Mouse (Mus musculus) neural tube, embryonic 13.5 days (tissue): Measurements from ENCODE around the gene Slc38a7. TPM values are rescaled to one million over a fixed set of nuclear protein-coding genes. Genes with fewer than 3 reads are reported as not detected.

ENCODE experiments used
- ATAC-seq: fragments of 200-750 bp; cut with Nextera tagmentation; 2 replicates; pipeline ENCODE4 v1.8.0; 2017; ENCODE audit warnings: low read depth, mild to moderate bottlenecking, moderate TSS enrichment, moderate library complexity
- H3K27ac ChIP-seq: fragments of 300-500 bp; sonication (generic); replicated peaks from 2 replicates; pipeline ENCODE4 v1.5.1; 2015; ENCODE audit warnings: moderate library complexity, mild to moderate bottlenecking, inconsistent platforms
- H3K27me3 ChIP-seq: fragments of 300-500 bp; sonication (generic); 2 replicates; pipeline ENCODE4 v1.6.1; 2015; ENCODE audit warnings: mild to moderate bottlenecking, inconsistent platforms
- H3K36me3 ChIP-seq: fragments of 300-500 bp; sonication (generic); 2 replicates; pipeline ENCODE4 v1.6.1; 2015; ENCODE audit warnings: mild to moderate bottlenecking, inconsistent platforms
- H3K4me1 ChIP-seq: fragments of 300-500 bp; sonication (generic); replicated peaks from 2 replicates; pipeline ENCODE4 v1.6.1; 2015; ENCODE audit warnings: inconsistent platforms
- H3K4me2 ChIP-seq: fragments of 300-500 bp; sonication (generic); 2 replicates; pipeline ENCODE4 v1.6.1; 2015; ENCODE audit warnings: inconsistent platforms, mild to moderate bottlenecking, moderate library complexity
- H3K4me3 ChIP-seq: fragments of 300-500 bp; sonication (generic); 2 replicates; pipeline ENCODE4 v1.5.1; 2015; ENCODE audit warnings: mild to moderate bottlenecking, inconsistent platforms
- H3K9ac ChIP-seq: fragments of 300-500 bp; sonication (generic); 2 replicates; pipeline ENCODE4 v1.6.1; 2015; ENCODE audit warnings: moderate library complexity, mild to moderate bottlenecking, inconsistent platforms
- H3K9me3 ChIP-seq: fragments of 300-500 bp; sonication (generic); 2 replicates; pipeline ENCODE4 v1.6.1; 2016; ENCODE audit warnings: inconsistent platforms
- whole genome bisulfite sequencing: fragments of 180-500 bp; shearing (Covaris S2); methylation state at CpG from one replicate; pipeline ENCODE4 v1.1.7; 2015; 5-methylcytosine and 5-hydroxymethylcytosine counted together
- polyA plus RNA-seq: library from polyadenylated mRNA; unstranded; fragments of >200 nt; fragmentation: Nextera tagmentation; extraction: Ambion mirVana; gene quantifications from 2 replicates; pipeline ENCODE4 v1.2.1, GENCODE M21; 2015

The Slc38a7 gene
- 22.0 and 22.5 TPM in 2 replicates for polyA plus RNA-seq

- peaks cover 3% of the 10 kb centered on the region for H3K36me3 ChIP-seq
- peak; percentile 94 for ATAC-seq
- H3K9me3 ChIP-seq = no peaks in the 10 kb centered on the region
- H3K27ac ChIP-seq = no peak within 1 kb of the TSS
- WGBS = 23% methylated on average over 22 of the region's 22 CpGs
- peak within 1 kb of the TSS; percentile 75 for H3K4me3 ChIP-seq
- H3K4me1 ChIP-seq = peaks cover 13% of the 10 kb centered on the region
- H3K27me3 ChIP-seq = no peaks in the 10 kb centered on the region
- peak within 1 kb of the TSS; percentile 84 for H3K4me2 ChIP-seq
- H3K9ac ChIP-seq = peak within 1 kb of the TSS; percentile 81
Measured at GRCm38 (mm10) chr8:95853102-95853843, at the start of gene Slc38a7. TSS of gene Slc38a7 (minus strand) at chr8:95853539.

- H3K4me1 ChIP-seq = no peaks in the 10 kb centered on the region
- ATAC-seq = no peak
- WGBS = 16% methylated on average over 7 of the region's 7 CpGs
Measured at GRCm38 (mm10) chr8:95901864-95902263, 48.5 kb upstream of the Slc38a7 start.

GRCm38 (mm10) chr8:95893701-95894100, 40.4 kb upstream of the Slc38a7 start:
- no peaks in the 10 kb centered on the region for H3K4me1 ChIP-seq
- H3K4me2 ChIP-seq = no peak overlapping the region
- no peak overlapping the region for H3K9ac ChIP-seq
- no peak overlapping the region for H3K27ac ChIP-seq
- 84% methylated on average over 5 of the region's 5 CpGs for whole genome bisulfite sequencing
- H3K4me3 ChIP-seq = no peak overlapping the region
- H3K27me3 ChIP-seq = no peaks in the 10 kb centered on the region
- ATAC-seq = no peak
- no peaks in the 10 kb centered on the region for H3K36me3 ChIP-seq
- H3K9me3 ChIP-seq = no peaks in the 10 kb centered on the region

More at GRCm38 (mm10) chr8:95901864-95902263, 48.5 kb upstream of the Slc38a7 start:
- Histone ChIP-seq H3K27ac (no peak overlapping the region), H3K9ac (no peak overlapping the region), H3K36me3 (no peaks in the 10 kb centered on the region), H3K4me2 (no peak overlapping the region), H3K9me3 (no peaks in the 10 kb centered on the region), H3K27me3 (no peaks in the 10 kb centered on the region), H3K4me3 (no peak overlapping the region)

- no peaks in the 10 kb centered on the region for H3K36me3 ChIP-seq
- H3K4me1 ChIP-seq = peaks cover 30% of the 10 kb centered on the region
- H3K27ac ChIP-seq = peak within 1 kb of the TSS; percentile 87
- H3K9me3 ChIP-seq = no peaks in the 10 kb centered on the region
- H3K4me2 ChIP-seq = peak within 1 kb of the TSS; percentile 70
- peak within 1 kb of the TSS; percentile 97 for H3K4me3 ChIP-seq
- 8% methylated on average over 31 of the region's 31 CpGs for WGBS
- ATAC-seq = peak; percentile 93
- peak within 1 kb of the TSS; percentile 85 for H3K9ac ChIP-seq
- H3K27me3 ChIP-seq = no peaks in the 10 kb centered on the region
Measured at GRCm38 (mm10) chr8:95888285-95889136, 35.2 kb upstream of the Slc38a7 start, which contains the start of gene Got2. TSS of gene Got2 (minus strand) at chr8:95888547.

GRCm38 (mm10) chr8:95887578-95888284, 34.4 kb upstream of the Slc38a7 start:
- Histone ChIP-seq H3K4me1 (peaks cover 30% of the 10 kb centered on the region), H3K4me2 (peak overlapping the region; percentile 70), H3K4me3 (peak overlapping the region; percentile 97), H3K27me3 (no peaks in the 10 kb centered on the region), H3K9me3 (no peaks in the 10 kb centered on the region), H3K9ac (peak overlapping the region; percentile 85), H3K36me3 (no peaks in the 10 kb centered on the region), H3K27ac (peak overlapping the region; percentile 87)
- WGBS = under 1% methylated on average over 38 of the region's 38 CpGs
- ATAC-seq = peak; percentile 97

GRCm38 (mm10) chr8:95886647-95887577, 33.6 kb upstream of the Slc38a7 start:
- Histone ChIP-seq H3K9ac (peak overlapping the region; percentile 85), H3K27ac (peak overlapping the region; percentile 47; the same call in 1 of the 2 replicates), H3K27me3 (no peaks in the 10 kb centered on the region), H3K36me3 (no peaks in the 10 kb centered on the region), H3K9me3 (no peaks in the 10 kb centered on the region), H3K4me3 (peak overlapping the region; percentile 97), H3K4me2 (peak overlapping the region; percentile 70), H3K4me1 (peaks cover 30% of the 10 kb centered on the region)
- 69% methylated on average over 17 of the region's 17 CpGs for WGBS
- no peak for ATAC-seq

- 82% methylated on average over 5 of the region's 5 CpGs for WGBS
- peaks cover 30% of the 10 kb centered on the region for H3K4me1 ChIP-seq
- no peak for ATAC-seq
- no peak overlapping the region for H3K4me2 ChIP-seq
- H3K4me3 ChIP-seq = no peak overlapping the region
- no peaks in the 10 kb centered on the region for H3K9me3 ChIP-seq
- no peaks in the 10 kb centered on the region for H3K27me3 ChIP-seq
- H3K27ac ChIP-seq = no peak overlapping the region
- no peak overlapping the region for H3K9ac ChIP-seq
- H3K36me3 ChIP-seq = no peaks in the 10 kb centered on the region
Measured at GRCm38 (mm10) chr8:95885966-95886365, 32.6 kb upstream of the Slc38a7 start.

- H3K9ac ChIP-seq = no peak overlapping the region
- peaks cover 30% of the 10 kb centered on the region for H3K4me1 ChIP-seq
- H3K27ac ChIP-seq = no peak overlapping the region
- 79% methylated on average over 5 of the region's 5 CpGs for WGBS
- no peaks in the 10 kb centered on the region for H3K27me3 ChIP-seq
- H3K4me2 ChIP-seq = no peak overlapping the region
- no peaks in the 10 kb centered on the region for H3K36me3 ChIP-seq
- no peak for ATAC-seq
- H3K9me3 ChIP-seq = no peaks in the 10 kb centered on the region
- no peak overlapping the region for H3K4me3 ChIP-seq
Measured at GRCm38 (mm10) chr8:95885271-95885841, 32.0 kb upstream of the Slc38a7 start.

- no peak overlapping the region for H3K27ac ChIP-seq
- H3K4me2 ChIP-seq = no peak overlapping the region
Measured at GRCm38 (mm10) chr8:95884491-95884890, 31.2 kb upstream of the Slc38a7 start.

GRCm38 (mm10) chr8:95882191-95882590, 28.9 kb upstream of the Slc38a7 start:
- ATAC-seq = no peak
- Histone ChIP-seq H3K4me1 (peaks cover 42% of the 10 kb centered on the region), H3K9me3 (no peaks in the 10 kb centered on the region), H3K4me2 (no peak overlapping the region), H3K36me3 (peaks cover 4% of the 10 kb centered on the region), H3K27me3 (no peaks in the 10 kb centered on the region), H3K9ac (no peak overlapping the region), H3K27ac (no peak overlapping the region), H3K4me3 (no peak overlapping the region)
- WGBS = 88% methylated on average over 9 of the region's 9 CpGs

More at GRCm38 (mm10) chr8:95884491-95884890, 31.2 kb upstream of the Slc38a7 start:
- no peaks in the 10 kb centered on the region for H3K36me3 ChIP-seq
- H3K9me3 ChIP-seq = no peaks in the 10 kb centered on the region
- 78% methylated on average over 12 of the region's 12 CpGs for WGBS
- no peak overlapping the region for H3K4me3 ChIP-seq
- ATAC-seq = no peak
- no peaks in the 10 kb centered on the region for H3K27me3 ChIP-seq
- H3K9ac ChIP-seq = no peak overlapping the region
- H3K4me1 ChIP-seq = peaks cover 30% of the 10 kb centered on the region

GRCm38 (mm10) chr8:95881576-95881975, 28.2 kb upstream of the Slc38a7 start:
- H3K27me3 ChIP-seq = no peaks in the 10 kb centered on the region
- H3K36me3 ChIP-seq = peaks cover 11% of the 10 kb centered on the region
- no peak overlapping the region for H3K9ac ChIP-seq
- H3K9me3 ChIP-seq = no peaks in the 10 kb centered on the region
- no peak overlapping the region for H3K4me2 ChIP-seq
- H3K4me1 ChIP-seq = peaks cover 36% of the 10 kb centered on the region
- ATAC-seq = no peak
- H3K4me3 ChIP-seq = no peak overlapping the region
- H3K27ac ChIP-seq = no peak overlapping the region
- WGBS = 92% methylated on average over 3 of the region's 3 CpGs
